In genomic region chr2:159703100-159703499, GRCm38 (mm10) we compare ENCODE assay signal across 12 mouse cellular contexts.
"Had no signal": no experiment of that assay in that cellular context is flagged by ENCODE, and none has a peak within 500 bp of the region (broad histone marks: within the 10 kb centered on the region; RNA-seq: fewer than 3 reads in every experiment).

No protein-coding gene starts in this region.

- ATAC-seq: intestine, postnatal 0 days; midbrain, embryonic 16.5 days had no signal

- DNase-seq: kidney, adult 8-10 months; kidney, postnatal 25 days; left cerebral cortex, postnatal 4 days; right cerebral cortex, postnatal 14 days; thymus, postnatal 36 days had no signal

- H3K4me1 ChIP-seq: liver, embryonic 15.5 days; megakaryocyte, embryonic 14.5 days; midbrain, embryonic 12.5 days had no signal

- H3K27me3 ChIP-seq: liver, embryonic 15.5 days; megakaryocyte, embryonic 14.5 days; midbrain, embryonic 12.5 days had no signal

- H3K9me3 ChIP-seq: liver, embryonic 15.5 days had no signal

- H3K4me3 ChIP-seq: liver, embryonic 15.5 days; megakaryocyte, embryonic 14.5 days; midbrain, embryonic 12.5 days had no signal

- H3K27ac ChIP-seq: liver, embryonic 15.5 days; macrophage; midbrain, embryonic 12.5 days had no signal

- H3K36me3 ChIP-seq: liver, embryonic 15.5 days; midbrain, embryonic 12.5 days had no signal

- H3K9ac ChIP-seq: liver, embryonic 15.5 days; midbrain, embryonic 12.5 days had no signal

- H3K4me2 ChIP-seq: liver, embryonic 11.5 days; liver, embryonic 15.5 days; midbrain, embryonic 12.5 days had no signal
